Mouse (Mus musculus) kidney, embryonic 15.5 days (tissue): ENCODE results near the gene 4930451I11Rik. TPM values are rescaled to one million over a fixed set of nuclear protein-coding genes. Genes with fewer than 3 reads are reported as not detected.
A peak's percentile ranks its signal among the peaks of the same experiment; 100 is the strongest.

Experiments used
- ATAC-seq: fragments of 200-750 bp; cut with Nextera tagmentation; replicated peaks from 2 replicates; pipeline ENCODE4 v1.8.0; 2017; ENCODE audit warnings: moderate TSS enrichment; ENCODE audit not compliant: low FRiP score
- H3K27ac ChIP-seq: fragments of 300-500 bp; sonication (generic); 2 replicates; pipeline ENCODE4 v1.5.1; 2015; ENCODE audit warnings: mild to moderate bottlenecking, inconsistent platforms
- H3K27me3 ChIP-seq: fragments of 300-500 bp; sonication (generic); 2 replicates; pipeline ENCODE4 v1.6.1; 2015; ENCODE audit warnings: inconsistent platforms
- H3K36me3 ChIP-seq: fragments of 300-500 bp; sonication (generic); 2 replicates; pipeline ENCODE4 v1.6.1; 2015; ENCODE audit warnings: inconsistent platforms
- H3K4me1 ChIP-seq: fragments of 300-500 bp; sonication (generic); 2 replicates; pipeline ENCODE4 v1.6.1; 2015; ENCODE audit warnings: inconsistent platforms
- H3K4me2 ChIP-seq: fragments of 300-500 bp; sonication (generic); 2 replicates; pipeline ENCODE4 v1.6.1; 2015; ENCODE audit warnings: moderate library complexity, mild to moderate bottlenecking, inconsistent platforms
- H3K4me3 ChIP-seq: fragments of 300-500 bp; sonication (generic); replicated peaks from 2 replicates; pipeline ENCODE4 v1.5.1; 2015; ENCODE audit warnings: mild to moderate bottlenecking, inconsistent platforms
- H3K9ac ChIP-seq: fragments of 300-500 bp; sonication (generic); 2 replicates; pipeline ENCODE4 v1.6.1; 2015; ENCODE audit warnings: mild to moderate bottlenecking, inconsistent platforms
- H3K9me3 ChIP-seq: fragments of 300-500 bp; sonication (generic); replicated peaks from 2 replicates; pipeline ENCODE4 v1.6.1; 2016; ENCODE audit warnings: inconsistent platforms
- WGBS: fragments of 180-500 bp; shearing (Covaris S2); methylation state at CpG from one replicate; pipeline ENCODE4 v1.1.7; 2015; ENCODE audit warnings: mixed read lengths; 5-methylcytosine and 5-hydroxymethylcytosine counted together
- polyA plus RNA-seq: library from polyadenylated mRNA; unstranded; fragments of >200 nt; fragmentation: Nextera tagmentation; extraction: Ambion mirVana; gene quantifications from 2 replicates; pipeline ENCODE4 v1.2.1, GENCODE M21; 2015

The 4930451I11Rik gene
- polyA plus RNA-seq, 1 experiment from 2014 or later, result not detected

DNA sequence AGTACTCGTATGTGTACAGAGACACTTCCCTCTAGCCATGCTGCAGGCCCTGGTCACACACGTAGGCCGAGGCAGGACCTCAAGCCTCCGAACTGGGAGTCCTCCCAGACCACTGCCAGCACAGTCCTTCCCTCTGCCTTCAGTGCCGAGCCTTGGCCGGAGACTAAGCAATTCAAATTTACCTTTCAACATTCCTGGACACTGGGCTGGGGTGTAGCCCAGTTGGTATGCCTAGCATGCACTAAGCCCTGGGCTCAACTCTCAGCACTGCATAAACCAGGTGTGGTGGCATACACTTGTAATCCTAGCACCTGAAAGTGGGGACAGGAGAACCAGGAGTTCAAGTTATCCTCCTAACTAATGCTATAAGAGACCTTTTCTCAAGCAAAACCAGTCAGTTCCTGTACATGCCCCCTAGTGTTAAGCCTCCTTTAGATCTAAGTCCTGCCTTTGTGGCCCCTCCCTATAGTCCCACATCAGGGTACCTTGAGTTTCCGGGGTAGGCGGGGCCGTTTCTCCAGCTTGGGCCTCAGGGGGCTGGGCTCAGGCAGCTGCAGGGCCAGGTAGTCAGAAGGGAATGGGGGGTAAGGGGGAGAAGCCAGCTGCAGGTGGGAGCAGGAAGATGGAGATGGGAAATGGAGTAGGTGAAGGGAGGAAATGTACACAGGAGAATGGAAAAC, 25.4 kb upstream of the 4930451I11Rik start:
- Histone ChIP-seq H3K4me3 (no peak overlapping the region), H3K4me1 (peaks cover 25% of the 10 kb centered on the region), H3K9ac (no peak overlapping the region), H3K27ac (peak overlapping the region; percentile 42), H3K4me2 (no peak overlapping the region), H3K27me3 (no peaks in the 10 kb centered on the region), H3K36me3 (peaks cover 87% of the 10 kb centered on the region), H3K9me3 (no peaks in the 10 kb centered on the region)
- WGBS, result 62% methylated on average over 9 of the region's 9 CpGs
- ATAC-seq, result no peak; the same call in 1 of the 2 replicates

DNA sequence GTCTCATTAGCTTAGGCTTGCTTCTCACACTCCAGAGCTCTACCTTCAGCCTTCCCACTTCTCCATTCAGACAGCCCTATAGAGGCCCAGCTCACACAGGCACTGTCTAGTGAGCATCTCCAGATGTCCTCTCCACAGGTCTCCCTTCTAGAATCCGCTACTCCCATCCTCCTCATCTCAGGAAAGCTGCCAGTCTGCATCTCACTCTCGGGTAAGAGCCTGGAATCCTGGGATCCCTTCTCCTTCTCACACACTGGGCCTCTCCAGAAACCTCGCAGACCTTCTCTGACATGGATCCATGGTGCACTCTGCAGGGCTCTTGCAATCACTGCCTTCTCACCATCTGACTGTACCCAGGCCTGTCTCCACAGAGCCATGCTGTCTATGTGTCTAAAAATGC, 24.2 kb upstream of the 4930451I11Rik start:
- no peaks in the 10 kb centered on the region for H3K9me3 ChIP-seq
- H3K9ac ChIP-seq, result no peak overlapping the region
- H3K4me1 ChIP-seq, result peaks cover 26% of the 10 kb centered on the region
- H3K27ac ChIP-seq, result no peak overlapping the region
- WGBS, result 84% methylated on average over 3 of the region's 3 CpGs
- H3K4me2 ChIP-seq, result no peak overlapping the region
- no peak overlapping the region for H3K4me3 ChIP-seq
- H3K36me3 ChIP-seq, result peaks cover 90% of the 10 kb centered on the region
- ATAC-seq, result no peak
- H3K27me3 ChIP-seq, result no peaks in the 10 kb centered on the region

DNA sequence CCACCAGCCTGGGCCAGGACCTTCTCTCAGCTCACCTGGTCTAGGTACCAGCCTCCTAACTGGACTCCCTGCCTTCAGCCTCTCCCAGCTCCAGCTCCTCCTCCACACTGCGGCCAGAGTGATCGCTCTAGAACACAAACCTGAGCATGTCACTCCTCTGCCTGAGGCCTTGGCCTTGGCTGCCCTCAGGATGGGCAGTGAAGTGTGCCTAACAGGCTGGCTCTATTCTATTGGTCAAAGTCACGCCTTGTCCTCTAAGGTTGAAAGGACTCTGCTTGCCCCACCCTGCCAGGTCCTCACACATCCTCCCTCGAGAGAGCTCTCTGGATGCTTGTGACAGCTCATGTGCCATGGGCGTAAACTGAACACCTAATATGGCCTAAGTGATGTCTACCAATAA, 22.0 kb upstream of the 4930451I11Rik start:
- peaks cover 15% of the 10 kb centered on the region for H3K27me3 ChIP-seq
- 61% methylated on average over 5 of the region's 5 CpGs for WGBS
- no peak for ATAC-seq
- H3K9me3 ChIP-seq, result no peaks in the 10 kb centered on the region
- H3K4me3 ChIP-seq, result no peak overlapping the region
- H3K27ac ChIP-seq, result no peak overlapping the region
- no peak overlapping the region for H3K9ac ChIP-seq
- H3K36me3 ChIP-seq, result peaks cover 70% of the 10 kb centered on the region
- H3K4me2 ChIP-seq, result no peak overlapping the region
- peaks cover 32% of the 10 kb centered on the region for H3K4me1 ChIP-seq

DNA sequence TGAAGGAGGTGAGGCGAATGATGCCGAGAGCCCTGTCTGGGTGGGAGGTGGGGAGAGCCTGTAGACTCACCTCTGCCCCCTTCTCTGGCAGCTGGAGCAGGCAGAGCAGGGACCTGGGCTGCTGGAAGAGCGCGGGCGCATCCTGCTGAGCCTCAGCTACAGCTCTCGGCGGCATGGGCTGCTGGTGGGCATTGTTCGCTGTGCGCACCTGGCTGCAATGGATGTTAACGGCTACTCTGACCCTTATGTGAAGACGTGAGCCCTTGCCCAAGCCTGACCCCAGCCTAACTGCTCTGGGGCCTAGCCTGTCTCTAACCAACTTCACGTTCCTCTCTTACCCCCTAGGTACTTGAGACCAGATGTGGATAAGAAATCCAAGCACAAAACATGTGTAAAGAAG, 19.8 kb upstream of the 4930451I11Rik start:
- H3K9me3 ChIP-seq, result no peaks in the 10 kb centered on the region
- peaks cover 28% of the 10 kb centered on the region for H3K27me3 ChIP-seq
- no peak overlapping the region for H3K27ac ChIP-seq
- H3K36me3 ChIP-seq, result peaks cover 48% of the 10 kb centered on the region
- H3K9ac ChIP-seq, result no peak overlapping the region
- no peak for ATAC-seq
- H3K4me1 ChIP-seq, result peaks cover 42% of the 10 kb centered on the region
- no peak overlapping the region for H3K4me3 ChIP-seq
- no peak overlapping the region for H3K4me2 ChIP-seq
- 37% methylated on average over 12 of the region's 12 CpGs for WGBS

DNA sequence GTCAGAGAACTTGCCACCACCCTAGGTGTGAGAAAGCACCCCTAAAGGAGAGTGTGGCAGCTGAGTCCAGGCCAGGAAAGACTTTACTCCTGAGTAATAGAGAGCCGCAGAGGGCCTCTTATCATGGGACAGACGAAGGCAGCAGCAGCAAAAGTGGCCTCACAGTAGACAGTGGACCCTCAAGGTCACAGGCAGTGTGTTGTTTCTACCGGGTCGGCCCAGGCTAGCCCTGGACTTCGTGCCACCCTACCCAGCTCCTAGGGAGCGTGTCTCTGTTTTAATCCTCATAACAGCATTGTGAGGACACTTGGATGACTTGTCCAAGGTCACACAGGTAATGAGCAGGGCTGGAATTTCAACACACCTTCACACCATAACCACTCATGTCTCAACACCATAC, 18.7 kb upstream of the 4930451I11Rik start:
- Histone ChIP-seq H3K9ac (no peak overlapping the region), H3K27ac (no peak overlapping the region), H3K4me2 (no peak overlapping the region), H3K36me3 (peaks cover 38% of the 10 kb centered on the region), H3K27me3 (peaks cover 28% of the 10 kb centered on the region), H3K9me3 (no peaks in the 10 kb centered on the region), H3K4me3 (no peak overlapping the region), H3K4me1 (peaks cover 42% of the 10 kb centered on the region)
- ATAC-seq, result no peak
- WGBS, result 83% methylated on average over 6 of the region's 6 CpGs

DNA sequence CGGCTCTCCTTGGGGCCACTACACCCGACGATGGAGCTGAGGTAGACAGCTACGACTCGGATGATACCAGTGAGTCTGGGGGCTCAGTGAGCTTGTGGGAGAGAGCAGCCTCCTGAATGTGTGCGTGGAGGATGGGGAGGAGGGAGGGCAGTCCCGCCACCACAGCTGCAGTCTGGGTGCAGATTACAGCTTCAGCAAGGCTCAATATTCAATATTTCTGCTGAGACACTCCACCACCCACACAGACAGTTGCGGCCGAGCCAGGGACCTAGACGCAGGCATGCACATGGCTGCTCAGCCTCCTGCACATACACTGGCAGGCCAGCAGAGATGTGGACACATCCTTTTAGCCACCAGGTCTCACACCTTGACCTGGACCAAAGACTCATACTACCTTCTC, 17.4 kb upstream of the 4930451I11Rik start:
- Histone ChIP-seq H3K36me3 (peaks cover 25% of the 10 kb centered on the region), H3K27me3 (peaks cover 28% of the 10 kb centered on the region), H3K4me1 (peaks cover 42% of the 10 kb centered on the region), H3K4me3 (peak overlapping the region; percentile 63), H3K9me3 (no peaks in the 10 kb centered on the region), H3K4me2 (peak overlapping the region; percentile 99), H3K27ac (no peak overlapping the region), H3K9ac (peak overlapping the region; percentile 62; the same call in 1 of the 2 replicates)
- 21% methylated on average over 10 of the region's 10 CpGs for WGBS
- ATAC-seq, result no peak

- peak overlapping the region; percentile 62 for H3K9ac ChIP-seq
- peaks cover 35% of the 10 kb centered on the region for H3K4me1 ChIP-seq
- peak overlapping the region; percentile 63 for H3K4me3 ChIP-seq
- H3K36me3 ChIP-seq, result peaks cover 14% of the 10 kb centered on the region
- H3K27me3 ChIP-seq, result peaks cover 28% of the 10 kb centered on the region
- WGBS, result 1% methylated on average over 70 of the region's 74 CpGs
- ATAC-seq, result peak; percentile 46
- H3K4me2 ChIP-seq, result peak overlapping the region; percentile 99
- H3K27ac ChIP-seq, result no peak overlapping the region
- no peaks in the 10 kb centered on the region for H3K9me3 ChIP-seq
Observed at GRCm38 (mm10) chr7:126847421-126848398, 16.3 kb upstream of the 4930451I11Rik start.

DNA sequence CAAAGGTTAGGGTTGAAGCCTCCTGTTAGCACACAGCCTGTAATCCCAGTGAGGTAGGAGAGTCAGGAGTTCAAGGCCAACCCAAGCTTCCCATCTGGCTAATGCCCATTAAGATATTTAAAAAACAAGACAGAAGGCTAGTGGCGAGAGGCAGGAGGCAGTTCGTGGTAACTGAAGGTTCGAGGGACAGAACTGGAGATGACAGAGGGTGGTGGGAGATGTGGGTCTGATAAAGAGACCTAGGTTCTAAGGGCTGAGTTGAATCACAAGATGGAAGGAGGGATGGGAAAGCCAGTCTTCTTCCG, 15.6 kb upstream of the 4930451I11Rik start, which contains the start of gene Doc2a:
Gene Doc2a, plus strand, starts transcription at position 301 of the 305 bp plus-strand sequence.
- H3K27me3 ChIP-seq, result peaks cover 28% of the 10 kb centered on the region
- no peak within 1 kb of the TSS for H3K27ac ChIP-seq
- peak within 1 kb of the TSS; percentile 63 for H3K4me3 ChIP-seq
- no peaks in the 10 kb centered on the region for H3K9me3 ChIP-seq
- H3K4me1 ChIP-seq, result peaks cover 35% of the 10 kb centered on the region
- 35% methylated on average over 4 of the region's 4 CpGs for WGBS
- peak within 1 kb of the TSS; percentile 99 for H3K4me2 ChIP-seq
- peaks cover 8% of the 10 kb centered on the region; the same call in 1 of the 2 replicates for H3K36me3 ChIP-seq
- peak within 1 kb of the TSS; percentile 62 for H3K9ac ChIP-seq
- no peak for ATAC-seq

DNA sequence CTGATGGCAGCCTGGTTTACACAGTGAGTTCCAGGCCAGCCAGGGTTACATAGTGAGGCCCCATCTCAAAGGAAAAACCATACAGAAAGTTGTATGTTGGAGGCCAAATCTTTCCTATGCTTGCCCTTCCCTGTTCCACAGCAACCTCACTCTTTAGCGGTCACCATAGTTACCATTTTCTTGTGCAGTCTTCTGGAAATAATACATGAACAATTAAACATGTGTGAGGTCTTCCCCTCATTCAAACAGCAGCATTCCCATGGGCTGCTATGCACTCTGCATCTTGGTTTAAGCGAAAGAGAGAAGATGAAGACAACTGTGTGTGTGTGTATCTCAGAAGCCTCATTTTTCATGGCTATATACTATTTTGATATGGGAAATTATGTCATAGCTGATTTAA, 14.1 kb upstream of the 4930451I11Rik start:
- 0 out of 2 replicates have a peak, but pooled peaks cover 4% of the 10 kb centered on the region for H3K9me3 ChIP-seq
- H3K4me3 ChIP-seq, result no peak overlapping the region
- 92% methylated on average over 2 of the region's 2 CpGs for WGBS
- H3K4me2 ChIP-seq, result no peak overlapping the region
- H3K9ac ChIP-seq, result no peak overlapping the region
- ATAC-seq, result no peak
- H3K36me3 ChIP-seq, result no peaks in the 10 kb centered on the region
- H3K4me1 ChIP-seq, result peaks cover 25% of the 10 kb centered on the region
- H3K27ac ChIP-seq, result no peak overlapping the region
- peaks cover 28% of the 10 kb centered on the region for H3K27me3 ChIP-seq

DNA sequence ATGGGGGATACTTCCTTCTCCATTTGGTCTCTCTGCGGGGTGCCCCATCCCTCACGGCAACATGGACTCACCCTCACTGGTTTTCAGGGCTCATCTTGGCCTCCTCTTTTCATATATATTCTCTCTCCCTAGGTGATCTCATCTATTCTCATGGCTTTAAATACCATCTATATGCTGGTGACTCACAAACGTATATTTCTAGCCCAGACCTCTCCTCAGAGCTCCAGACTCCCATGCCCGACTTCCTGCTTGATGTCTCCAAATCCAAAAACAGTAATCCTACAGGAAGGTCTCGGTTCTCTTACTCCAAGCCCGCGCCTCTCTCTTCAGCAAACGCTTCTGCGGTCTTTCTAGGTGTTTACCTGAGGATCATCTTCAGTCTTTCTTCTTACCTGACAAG, 11.8 kb upstream of the 4930451I11Rik start:
- Histone ChIP-seq H3K4me1 (peaks cover 13% of the 10 kb centered on the region), H3K36me3 (no peaks in the 10 kb centered on the region), H3K9me3 (0 out of 2 replicates have a peak, but pooled peaks cover 4% of the 10 kb centered on the region), H3K9ac (no peak overlapping the region), H3K27ac (no peak overlapping the region), H3K4me3 (no peak overlapping the region), H3K27me3 (peaks cover 11% of the 10 kb centered on the region), H3K4me2 (no peak overlapping the region)
- WGBS, result 81% methylated on average over 9 of the region's 9 CpGs
- ATAC-seq, result no peak

DNA sequence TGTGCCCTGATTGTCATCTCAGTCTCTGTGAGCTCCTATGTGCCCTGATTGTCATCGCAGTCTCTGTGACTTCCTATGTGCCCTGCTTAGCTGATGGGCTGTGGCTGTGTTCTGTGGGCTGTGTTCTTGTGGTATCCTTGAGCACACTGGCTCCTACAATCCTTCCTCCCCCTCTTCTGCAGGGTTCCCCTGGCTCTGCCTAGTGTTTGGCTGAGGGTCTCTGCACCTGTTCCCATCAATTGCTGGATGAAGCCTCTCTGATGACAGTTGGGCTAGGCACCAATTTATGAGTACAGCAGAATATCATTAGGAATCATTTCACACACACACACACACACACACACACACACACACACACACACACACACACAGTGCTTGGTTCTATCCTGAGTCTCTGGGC, 1.9 kb upstream of the 4930451I11Rik start:
- no peak overlapping the region for H3K4me3 ChIP-seq
- no peak for ATAC-seq
- 93% methylated on average over 1 of the region's 1 CpGs for WGBS
- H3K9me3 ChIP-seq, result no peaks in the 10 kb centered on the region
- H3K27me3 ChIP-seq, result peaks cover 21% of the 10 kb centered on the region
- no peaks in the 10 kb centered on the region for H3K36me3 ChIP-seq
- H3K27ac ChIP-seq, result no peak overlapping the region
- H3K9ac ChIP-seq, result no peak overlapping the region
- H3K4me1 ChIP-seq, result peaks cover 28% of the 10 kb centered on the region
- H3K4me2 ChIP-seq, result no peak overlapping the region

DNA sequence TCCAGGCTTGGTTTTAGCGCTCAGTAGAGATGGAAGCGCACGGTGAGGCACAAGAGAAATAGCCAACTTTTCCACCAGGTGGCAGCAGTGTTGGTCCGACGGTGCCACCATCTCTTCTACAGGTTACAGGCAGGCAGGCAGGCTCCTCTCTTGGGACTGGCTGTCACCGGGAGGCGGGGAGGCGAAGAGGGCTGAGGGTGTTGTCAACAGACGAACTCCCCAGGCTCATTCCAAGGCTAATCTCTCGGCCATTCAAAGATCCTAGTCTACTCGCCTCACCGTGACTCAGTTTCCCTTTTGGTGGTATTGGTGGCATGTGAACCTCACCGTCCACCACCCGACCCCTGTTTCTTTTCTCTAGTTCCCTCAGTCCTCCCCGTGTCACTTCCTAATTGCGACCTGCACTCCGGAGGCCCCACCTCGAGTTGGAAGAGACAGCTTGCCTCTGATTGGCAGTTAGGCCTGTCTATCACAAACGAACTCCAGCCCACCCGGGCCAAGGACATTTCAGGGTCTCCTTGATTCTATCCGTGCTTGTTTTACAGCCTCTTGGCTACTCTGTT, 678 bp upstream of the 4930451I11Rik start:
- peak; percentile 84 for ATAC-seq
- Histone ChIP-seq H3K36me3 (no peaks in the 10 kb centered on the region), H3K9ac (0 out of 2 replicates have a peak overlapping the region, but pooled peaks have one; percentile 7), H3K4me3 (peak overlapping the region; percentile 42), H3K9me3 (no peaks in the 10 kb centered on the region), H3K4me2 (peak overlapping the region; percentile 68), H3K4me1 (peaks cover 28% of the 10 kb centered on the region), H3K27me3 (peaks cover 21% of the 10 kb centered on the region), H3K27ac (peak overlapping the region; percentile 56; the same call in 1 of the 2 replicates)
- 2% methylated on average over 21 of the region's 21 CpGs for WGBS
